Mouse (Mus musculus) heart, embryonic 14.5 days (tissue): ENCODE measurements around the gene Tmem132b. TPM values are rescaled to one million over a fixed set of nuclear protein-coding genes. Genes with fewer than 3 reads are reported as not detected.

ENCODE experiments used
- ATAC-seq: fragments of 200-750 bp; cut with Nextera tagmentation; 2 replicates; pipeline ENCODE4 v1.8.0; 2017; ENCODE audit warnings: low read depth, moderate TSS enrichment; ENCODE audit not compliant: insufficient number of reproducible peaks, insufficient read depth, low FRiP score
- H3K27ac ChIP-seq, 2 experiments: fragments of 200-500 bp in 1 of 2; fragments of 300-500 bp in 1 of 2; sonication (generic) in 1 of 2; replicated peaks in 1 of 2; 2 replicates each; pipeline ENCODE4 v1.5.1; 2012 to 2014; ENCODE audit warnings: low read depth in 2 of 2, low read length in 2 of 2, control low read depth in 1 of 2, mild to moderate bottlenecking in 1 of 2, mixed read lengths in 1 of 2; ENCODE audit not compliant: control insufficient read depth in 1 of 2, insufficient read depth in 1 of 2
- H3K27me3 ChIP-seq: fragments of 300-500 bp; sonication (generic); 2 replicates; pipeline ENCODE4 v1.6.1; 2014; ENCODE audit warnings: mild to moderate bottlenecking, low read length, control low read depth; ENCODE audit not compliant: control insufficient read depth, insufficient read depth
- H3K36me3 ChIP-seq: fragments of 300-500 bp; sonication (generic); 2 replicates; pipeline ENCODE4 v1.6.1; 2014; ENCODE audit warnings: mild to moderate bottlenecking, control low read depth, low read length, mixed read lengths; ENCODE audit not compliant: control insufficient read depth, insufficient read depth
- H3K4me1 ChIP-seq, 2 experiments: fragments of 200-500 bp in 1 of 2; fragments of 300-500 bp in 1 of 2; sonication (generic) in 1 of 2; 2 replicates each; pipeline ENCODE4 v1.6.1; 2012 to 2014; ENCODE audit warnings: low read length in 2 of 2, control low read depth in 1 of 2, mixed read lengths in 1 of 2; ENCODE audit not compliant: control insufficient read depth in 2 of 2, insufficient read depth in 2 of 2
- H3K4me2 ChIP-seq: fragments of 300-500 bp; sonication (generic); 2 replicates; pipeline ENCODE4 v1.6.1; 2014; ENCODE audit warnings: mild to moderate bottlenecking, low read length
- H3K4me3 ChIP-seq, 2 experiments: fragments of 200-500 bp in 1 of 2; fragments of 300-500 bp in 1 of 2; sonication (generic) in 1 of 2; 2 replicates each; pipeline ENCODE4 v1.5.1; 2012 to 2014; ENCODE audit warnings: low read length in 2 of 2, mild to moderate bottlenecking in 2 of 2, control low read depth in 1 of 2, low read depth in 1 of 2, moderate library complexity in 1 of 2; ENCODE audit not compliant: control insufficient read depth in 1 of 2, insufficient read depth in 1 of 2
- H3K9ac ChIP-seq: fragments of 300-500 bp; sonication (generic); 2 replicates; pipeline ENCODE4 v1.6.1; 2014; ENCODE audit warnings: mild to moderate bottlenecking, low read length
- H3K9me3 ChIP-seq: fragments of 300-500 bp; sonication (generic); 2 replicates; pipeline ENCODE4 v1.6.1; 2016; ENCODE audit warnings: low read length, control low read depth; ENCODE audit not compliant: control insufficient read depth
- WGBS: fragments of 180-500 bp; shearing (Covaris S2); extraction: QIAGEN DNeasy Blood & Tissue Kit; methylation state at CpG from one replicate; pipeline ENCODE4 v1.1.7; 2014; 5-methylcytosine and 5-hydroxymethylcytosine counted together
- polyA plus RNA-seq: library from polyadenylated mRNA; unstranded; fragments of >200 nt; fragmentation: Nextera tagmentation; extraction: Ambion mirVana; gene quantifications from 2 replicates; pipeline ENCODE4 v1.2.1, GENCODE M21; 2014

Tmem132b gene
- polyA plus RNA-seq, 1 experiment from 2014 or later: not detected

DNA sequence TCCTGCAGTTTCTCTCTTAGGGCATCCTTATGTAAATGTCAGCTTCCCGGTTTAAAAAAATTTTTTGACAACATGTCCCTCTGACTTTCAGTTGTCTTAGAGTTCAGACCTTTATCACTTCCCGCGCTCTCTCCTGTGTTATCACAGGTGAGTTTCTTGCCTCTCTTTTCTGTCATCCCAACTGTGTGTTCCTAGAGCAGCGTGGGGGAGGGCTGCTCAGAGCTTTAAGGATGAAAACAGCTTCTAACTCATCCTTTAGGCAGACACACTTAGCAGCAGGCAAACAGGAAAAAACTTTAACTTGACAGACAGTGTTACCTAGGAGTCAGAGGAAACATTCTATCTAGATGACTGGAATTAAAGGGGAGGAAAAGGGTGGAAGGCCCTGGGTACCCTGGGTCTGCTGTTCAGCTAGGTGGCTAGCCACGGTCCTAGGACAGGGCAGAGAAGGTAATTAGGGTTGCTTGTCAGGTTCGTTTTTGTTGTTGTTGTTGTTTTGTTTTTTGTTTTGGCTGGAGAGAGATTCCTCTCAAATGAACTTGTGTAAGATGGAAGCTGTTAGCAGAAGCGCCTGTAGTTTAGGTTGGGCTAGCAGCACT, 144.6 kb downstream of the Tmem132b start:
- no peaks in the 10 kb centered on the region for H3K27me3 ChIP-seq
- H3K4me3 ChIP-seq: no peak overlapping the region
- H3K9me3 ChIP-seq: no peaks in the 10 kb centered on the region
- no peak for ATAC-seq
- no peaks in the 10 kb centered on the region for H3K4me1 ChIP-seq
- 54% methylated on average over 7 of the region's 7 CpGs for WGBS
- H3K9ac ChIP-seq: no peak overlapping the region
- no peak overlapping the region for H3K4me2 ChIP-seq
- no peaks in the 10 kb centered on the region for H3K36me3 ChIP-seq
- H3K27ac ChIP-seq: no peak overlapping the region

DNA sequence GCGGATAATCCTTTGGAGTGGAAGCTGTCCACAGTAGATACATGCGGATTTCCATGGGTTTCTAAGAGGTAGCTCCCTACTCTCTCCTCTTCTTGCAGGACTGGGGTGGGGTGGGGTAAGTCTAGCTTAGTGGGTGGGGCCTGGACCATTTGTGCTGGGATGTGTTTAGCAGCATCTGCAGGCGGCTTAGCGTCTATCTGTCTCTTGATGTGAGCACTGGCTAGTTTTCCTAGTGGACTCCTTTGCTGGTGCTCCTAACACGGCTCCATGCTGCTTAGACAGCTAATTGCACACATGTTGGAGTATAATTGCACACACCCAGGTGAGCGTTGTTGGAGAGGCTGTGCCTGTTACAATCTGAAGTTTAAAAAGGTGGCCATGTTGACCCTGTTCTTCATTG, 149.3 kb downstream of the Tmem132b start:
- no peaks in the 10 kb centered on the region for H3K9me3 ChIP-seq
- H3K27me3 ChIP-seq: no peaks in the 10 kb centered on the region
- ATAC-seq: no peak
- H3K27ac ChIP-seq: no peak overlapping the region
- no peak overlapping the region for H3K9ac ChIP-seq
- no peaks in the 10 kb centered on the region for H3K36me3 ChIP-seq
- H3K4me1 ChIP-seq: no peaks in the 10 kb centered on the region
- H3K4me2 ChIP-seq: no peak overlapping the region
- WGBS: 80% methylated on average over 6 of the region's 6 CpGs
- no peak overlapping the region for H3K4me3 ChIP-seq

DNA sequence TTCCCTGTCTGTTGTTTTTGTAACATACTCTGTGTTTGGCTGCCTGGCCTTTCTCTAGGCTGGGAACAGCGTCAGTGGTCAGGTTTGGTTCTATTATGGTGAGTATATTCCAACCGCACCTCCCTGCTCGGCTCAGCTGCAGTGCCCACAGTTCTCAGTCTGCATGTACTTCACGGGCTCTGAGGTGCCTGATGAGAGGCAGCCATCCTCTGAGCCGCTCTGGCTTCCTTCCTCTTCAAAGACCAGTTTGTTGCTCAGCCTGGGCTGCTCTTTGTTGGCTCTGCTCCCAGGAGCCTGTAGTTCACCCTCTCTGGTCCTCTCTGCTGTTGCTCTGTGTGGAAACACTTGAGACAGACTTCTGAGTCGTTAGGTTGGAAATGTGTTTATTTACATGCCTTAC, 151.9 kb downstream of the Tmem132b start:
- no peaks in the 10 kb centered on the region for H3K36me3 ChIP-seq
- 64% methylated on average over 6 of the region's 6 CpGs for WGBS
- no peaks in the 10 kb centered on the region for H3K27me3 ChIP-seq
- no peak overlapping the region for H3K4me2 ChIP-seq
- no peaks in the 10 kb centered on the region for H3K4me1 ChIP-seq
- no peak overlapping the region for H3K27ac ChIP-seq
- H3K9me3 ChIP-seq: no peaks in the 10 kb centered on the region
- no peak for ATAC-seq
- no peak overlapping the region for H3K9ac ChIP-seq
- no peak overlapping the region for H3K4me3 ChIP-seq

DNA sequence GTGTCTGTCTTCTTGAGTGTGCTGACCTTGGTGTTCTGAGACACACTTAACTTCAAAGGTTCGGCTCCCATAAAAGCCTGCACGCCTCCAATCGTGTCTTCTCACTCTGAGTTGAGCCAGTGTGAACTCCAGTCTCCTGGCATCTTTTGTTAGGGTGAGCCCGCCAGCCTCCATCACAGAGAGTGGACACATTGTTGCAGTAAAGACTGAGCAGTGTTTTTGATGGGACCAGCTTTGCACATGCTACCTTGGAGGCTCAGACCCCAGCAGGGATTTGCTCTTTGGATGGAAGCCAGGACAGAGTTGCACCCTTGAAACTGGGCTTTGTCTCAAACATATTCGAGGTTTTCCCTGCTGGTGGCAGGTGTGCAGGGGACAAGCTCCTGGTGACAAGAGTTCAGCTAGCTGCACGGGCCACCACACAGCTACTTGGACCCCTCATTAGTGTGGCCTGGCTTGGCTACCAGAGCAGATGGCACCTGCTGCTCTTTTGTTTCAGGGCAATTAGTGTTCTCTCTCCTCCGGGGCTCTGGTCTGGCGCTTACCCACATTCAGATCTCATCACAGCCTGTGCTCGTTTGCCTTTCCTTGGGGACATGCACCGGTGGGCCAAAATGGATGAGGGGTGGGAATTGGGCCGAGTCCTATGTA, 154.2 kb downstream of the Tmem132b start:
- ATAC-seq: no peak
- WGBS: 72% methylated on average over 11 of the region's 11 CpGs
- no peak overlapping the region for H3K27ac ChIP-seq

DNA sequence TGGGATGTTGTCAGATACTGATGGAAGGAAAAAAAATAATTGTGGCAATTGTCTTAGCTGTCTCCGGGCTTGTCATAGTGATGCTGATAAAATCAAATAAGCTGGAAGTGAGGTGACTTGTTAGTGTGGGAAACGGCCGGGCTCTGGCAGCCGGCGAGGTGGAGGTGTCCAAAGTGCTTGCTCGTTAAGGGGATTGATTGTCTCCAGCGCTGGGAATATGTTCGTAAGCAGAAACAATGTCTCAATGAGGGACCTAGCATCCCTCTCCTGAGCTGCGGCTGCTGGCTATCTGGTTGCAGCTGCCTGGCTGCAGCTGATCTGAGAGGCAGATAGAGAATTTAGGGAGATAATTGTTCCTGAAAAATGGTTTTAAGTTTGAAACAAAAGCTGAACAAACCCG, 161.0 kb downstream of the Tmem132b start:
- ATAC-seq: no peak
- Histone ChIP-seq H3K27ac (no peak overlapping the region), H3K36me3 (no peaks in the 10 kb centered on the region), H3K4me1 (no peaks in the 10 kb centered on the region), H3K9me3 (no peaks in the 10 kb centered on the region), H3K27me3 (no peaks in the 10 kb centered on the region), H3K9ac (no peak overlapping the region), H3K4me3 (no peak overlapping the region), H3K4me2 (no peak overlapping the region)
- 39% methylated on average over 10 of the region's 10 CpGs for WGBS

More for the DNA sequence above, 154.2 kb downstream of the Tmem132b start:
- Histone ChIP-seq H3K4me3 (no peak overlapping the region), H3K9ac (no peak overlapping the region), H3K4me2 (no peak overlapping the region), H3K4me1 (no peaks in the 10 kb centered on the region), H3K27me3 (no peaks in the 10 kb centered on the region), H3K9me3 (no peaks in the 10 kb centered on the region), H3K36me3 (no peaks in the 10 kb centered on the region)

DNA sequence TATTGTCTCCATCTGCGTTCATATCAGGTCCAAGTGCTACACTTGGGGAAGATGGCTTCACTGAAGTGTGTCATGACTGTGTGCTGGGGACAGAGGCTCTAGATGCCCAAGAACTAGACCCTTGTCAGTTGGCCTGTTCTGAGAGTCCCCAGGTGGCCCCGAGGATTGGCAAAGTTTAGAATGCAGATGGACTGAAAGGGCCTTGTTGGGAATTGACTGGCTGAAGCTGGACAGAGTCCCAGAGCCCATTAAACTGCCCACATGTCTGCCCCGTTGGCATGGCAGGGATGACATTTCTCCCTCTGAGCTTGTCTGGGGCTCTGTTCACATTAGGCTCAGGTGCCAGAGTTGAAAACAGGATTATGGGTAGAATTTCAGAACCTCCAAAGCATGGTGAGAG, 167.8 kb downstream of the Tmem132b start:
- H3K27ac ChIP-seq: no peak overlapping the region
- no peak overlapping the region for H3K9ac ChIP-seq
- ATAC-seq: no peak
- no peaks in the 10 kb centered on the region for H3K9me3 ChIP-seq
- H3K27me3 ChIP-seq: no peaks in the 10 kb centered on the region
- H3K4me2 ChIP-seq: no peak overlapping the region
- 69% methylated on average over 3 of the region's 3 CpGs for WGBS
- no peaks in the 10 kb centered on the region for H3K36me3 ChIP-seq
- no peak overlapping the region for H3K4me3 ChIP-seq
- no peaks in the 10 kb centered on the region for H3K4me1 ChIP-seq

DNA sequence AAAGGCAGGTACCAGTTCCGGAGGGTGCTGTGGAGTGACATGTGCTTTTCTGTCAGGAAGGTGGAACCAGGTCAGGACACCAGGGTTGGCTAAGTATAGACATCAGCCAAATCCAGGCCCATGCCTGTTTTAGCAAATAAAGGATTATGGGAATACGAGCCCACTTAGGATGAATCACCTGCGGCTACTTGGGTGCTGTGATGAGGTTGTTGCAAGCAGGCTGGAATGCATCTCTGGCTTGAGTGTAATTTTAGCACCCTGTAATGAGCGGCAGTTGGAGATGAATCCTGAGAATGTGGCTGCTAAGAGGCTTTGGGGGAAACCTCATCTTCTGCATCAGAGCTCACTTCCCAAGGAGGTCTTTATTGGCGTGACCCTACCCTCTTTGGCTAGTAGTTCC, 168.7 kb downstream of the Tmem132b start:
- Histone ChIP-seq H3K36me3 (no peaks in the 10 kb centered on the region), H3K4me2 (no peak overlapping the region), H3K9ac (no peak overlapping the region), H3K9me3 (no peaks in the 10 kb centered on the region), H3K27ac (no peak overlapping the region), H3K4me1 (no peaks in the 10 kb centered on the region), H3K27me3 (no peaks in the 10 kb centered on the region), H3K4me3 (no peak overlapping the region)
- ATAC-seq: no peak
- 76% methylated on average over 5 of the region's 5 CpGs for WGBS

DNA sequence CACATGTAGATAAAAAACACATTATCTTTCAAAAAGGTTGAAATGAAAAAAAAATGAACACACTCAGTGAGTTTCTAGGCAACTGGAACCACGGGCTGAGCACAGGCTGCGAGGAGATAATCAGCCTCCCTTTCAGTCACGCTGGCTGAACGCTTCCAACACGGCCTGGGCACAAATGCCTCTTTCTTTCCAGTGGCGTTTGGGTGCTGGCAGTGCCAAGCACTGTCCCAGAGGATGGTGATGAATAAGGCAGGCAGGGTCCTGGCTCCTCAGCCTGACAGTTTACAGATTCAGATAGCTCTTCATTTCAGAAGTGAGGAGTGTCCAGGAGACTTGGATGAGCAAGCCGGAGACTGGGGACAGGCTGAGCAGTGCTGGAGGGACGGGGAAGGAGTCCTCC, 173.8 kb downstream of the Tmem132b start:
- 64% methylated on average over 8 of the region's 8 CpGs for WGBS
- Histone ChIP-seq H3K9me3 (no peaks in the 10 kb centered on the region; the same call in 1 of the 2 replicates), H3K4me2 (no peak overlapping the region), H3K36me3 (no peaks in the 10 kb centered on the region), H3K4me1 (no peaks in the 10 kb centered on the region), H3K27me3 (no peaks in the 10 kb centered on the region), H3K4me3 (no peak overlapping the region), H3K9ac (no peak overlapping the region), H3K27ac (no peak overlapping the region)
- ATAC-seq: no peak
